Mouse (Mus musculus): ENCODE results near the gene Slc35a3.

GRCm38 (mm10) chr3:116722980-116723379 lies 10.3 kb upstream of the Slc35a3 start:
- TF ChIP-seq POLR2A (IDR thresholded peaks at IDR 0.05; ENCODE audit: borderline replicate concordance, control insufficient read depth, low read depth, low read length) (no peak), CTCF (IDR thresholded peaks at IDR 0.05; ENCODE audit: control insufficient read depth, insufficient read depth, low read length) (no peak)

All from bone marrow, adult 2 months (tissue).